In genomic region chr10:62340095-62340731, GRCm38 (mm10) we compare ENCODE assay signal across 8 mouse cellular contexts. TPM values are rescaled to one million over a fixed set of nuclear protein-coding genes. Genes with fewer than 3 reads are reported as not detected.
DNase-seq lines count a peak whose midpoint lies in the region; ATAC-seq and TF ChIP-seq lines count a peak whose summit lies in the region.

No protein-coding gene starts in this region.

- peak; percentile 97 for DNase-seq in 416B (ENCODE audit: low read depth)
- DNase-seq in heart, embryonic 10.5 days (ENCODE audit: low spot score) = peak; percentile 99
- peak; percentile 99 for DNase-seq in liver
- peak; percentile 98 to 99 for DNase-seq in spleen, postnatal 4 days (ENCODE audit: low spot score in 2 of 2)

- peak overlapping the region; percentile 97 for H3K4me3 ChIP-seq in bone marrow, adult 2 months (replicated peaks; ENCODE audit: control insufficient read depth, low read depth, low read length)
- peak overlapping the region; percentile 70 for H3K4me3 ChIP-seq in embryonic facial prominence, embryonic 15.5 days (replicated peaks)
- peak overlapping the region; percentile 82 for H3K4me3 ChIP-seq in heart, embryonic 10.5 days
- peak overlapping the region; percentile 82 for H3K4me3 ChIP-seq in kidney, embryonic 15.5 days (replicated peaks)

- peak overlapping the region; percentile 99 for H3K27ac ChIP-seq in bone marrow, adult 2 months (ENCODE audit: control insufficient read depth, insufficient read depth, low read depth, low read length, poor library complexity)
- H3K27ac ChIP-seq in embryonic facial prominence, embryonic 15.5 days (replicated peaks) = peak overlapping the region; percentile 93
- peak overlapping the region; percentile 94 for H3K27ac ChIP-seq in heart, embryonic 10.5 days
- peak overlapping the region; percentile 92 for H3K27ac ChIP-seq in kidney, embryonic 15.5 days

- TF ChIP-seq POLR2A in bone marrow, adult 2 months (IDR thresholded peaks at IDR 0.05; ENCODE audit: borderline replicate concordance, control insufficient read depth, low read depth, low read length) = peak; percentile 64; the same call in 1 of the 2 replicates

- no peaks in the 10 kb centered on the region for H3K27me3 ChIP-seq in embryonic facial prominence, embryonic 15.5 days
- H3K27me3 ChIP-seq in heart, embryonic 10.5 days (ENCODE audit: insufficient read depth, poor library complexity, severe bottlenecking) = no peaks in the 10 kb centered on the region
- H3K27me3 ChIP-seq in kidney, embryonic 15.5 days = no peaks in the 10 kb centered on the region

- WGBS in bone marrow, adult 2 months = under 1% methylated on average over 38 of the region's 38 CpGs
- under 1% methylated on average over 38 of the region's 38 CpGs for WGBS in embryonic facial prominence, embryonic 15.5 days
- under 1% methylated on average over 38 of the region's 38 CpGs for WGBS in heart, embryonic 10.5 days
- WGBS in kidney, embryonic 15.5 days = under 1% methylated on average over 38 of the region's 38 CpGs

- peak overlapping the region; percentile 76 for H3K4me2 ChIP-seq in embryonic facial prominence, embryonic 15.5 days (replicated peaks)
- peak overlapping the region; percentile 93 for H3K4me2 ChIP-seq in kidney, embryonic 15.5 days

- H3K9me3 ChIP-seq in embryonic facial prominence, embryonic 15.5 days (replicated peaks) = no peaks in the 10 kb centered on the region
- no peaks in the 10 kb centered on the region for H3K9me3 ChIP-seq in heart, embryonic 10.5 days
- no peaks in the 10 kb centered on the region for H3K9me3 ChIP-seq in kidney, embryonic 15.5 days (replicated peaks)

- H3K9ac ChIP-seq in embryonic facial prominence, embryonic 15.5 days = peak overlapping the region; percentile 51
- H3K9ac ChIP-seq in kidney, embryonic 15.5 days = peak overlapping the region; percentile 58

- peaks cover 8% of the 10 kb centered on the region for H3K4me1 ChIP-seq in bone marrow, adult 2 months (ENCODE audit: control insufficient read depth, insufficient read depth, low read length)
- peaks cover 43% of the 10 kb centered on the region for H3K4me1 ChIP-seq in embryonic facial prominence, embryonic 15.5 days
- peaks cover 75% of the 10 kb centered on the region for H3K4me1 ChIP-seq in heart, embryonic 10.5 days
- H3K4me1 ChIP-seq in kidney, embryonic 15.5 days = peaks cover 53% of the 10 kb centered on the region

- ATAC-seq in embryonic facial prominence, embryonic 15.5 days (ENCODE audit: insufficient number of reproducible peaks, low FRiP score, low TSS enrichment, low read depth) = peak; percentile 98
- peak; percentile 97 for ATAC-seq in kidney, embryonic 15.5 days (replicated peaks; ENCODE audit: low FRiP score)
- peak; percentile 86 for ATAC-seq in monocyte, adult 5-6 weeks (replicated peaks; ENCODE audit: insufficient number of reproducible peaks, low FRiP score, low TSS enrichment, poor library complexity, severe bottlenecking)

- TF ChIP-seq CTCF in bone marrow, adult 2 months (IDR thresholded peaks at IDR 0.05; ENCODE audit: control insufficient read depth, insufficient read depth, low read length) = peak; percentile 3; the same call in 1 of the 2 replicates

- H3K36me3 ChIP-seq in embryonic facial prominence, embryonic 15.5 days = no peaks in the 10 kb centered on the region
- no peaks in the 10 kb centered on the region for H3K36me3 ChIP-seq in heart, embryonic 10.5 days
- H3K36me3 ChIP-seq in kidney, embryonic 15.5 days = no peaks in the 10 kb centered on the region

RNA-seq across cellular contexts. Expression of gene Hk1, which starts 39.5 kb away (rescaled TPM):
- polyA plus RNA-seq in bone marrow, adult 2 months (2011; ENCODE audit: insufficient read depth, insufficient read length, low replicate concordance, missing spikeins) = 55.8 and 93.6 TPM in 2 replicates
- polyA plus RNA-seq in embryonic facial prominence, embryonic 15.5 days (2015; fragmentation: Nextera tagmentation; extraction: Ambion mirVana) = 39.4 and 40.9 TPM in 2 replicates
- polyA plus RNA-seq in heart, embryonic 10.5 days (2016; fragmentation: Nextera tagmentation; extraction: Ambion mirVana) = 157 and 286 TPM in 2 replicates
- 51.7 and 58.5 TPM in 2 replicates for polyA plus RNA-seq in kidney, embryonic 15.5 days (2015; fragmentation: Nextera tagmentation; extraction: Ambion mirVana)
- 33.1 to 66.9 TPM (median 39.5 TPM) in 3 replicates for total RNA-seq in monocyte, adult 5-6 weeks (2017)

Comparison
In these comparisons a context has a peak if more than half of its experiments do, and no peak if none do; other contexts are left out.
1. Peak in every context shown above with its lines: DNase-seq, ATAC-seq, H3K4me3 ChIP-seq and H3K27ac ChIP-seq.